Mouse (Mus musculus) stomach, postnatal 0 days (tissue): Measurements from ENCODE around the gene Fbxo42.

Experiments used
- CTCF ChIP-seq: IDR thresholded peaks from 2 replicates; pipeline ENCODE4 v1.5.1; 2016; ENCODE audit warnings: antibody characterized with exemption, low read depth, mild to moderate bottlenecking, moderate library complexity
- EP300 ChIP-seq: optimal IDR thresholded peaks from 2 replicates; pipeline ENCODE3; 2016; ENCODE audit warnings: antibody characterized with exemption

DNA sequence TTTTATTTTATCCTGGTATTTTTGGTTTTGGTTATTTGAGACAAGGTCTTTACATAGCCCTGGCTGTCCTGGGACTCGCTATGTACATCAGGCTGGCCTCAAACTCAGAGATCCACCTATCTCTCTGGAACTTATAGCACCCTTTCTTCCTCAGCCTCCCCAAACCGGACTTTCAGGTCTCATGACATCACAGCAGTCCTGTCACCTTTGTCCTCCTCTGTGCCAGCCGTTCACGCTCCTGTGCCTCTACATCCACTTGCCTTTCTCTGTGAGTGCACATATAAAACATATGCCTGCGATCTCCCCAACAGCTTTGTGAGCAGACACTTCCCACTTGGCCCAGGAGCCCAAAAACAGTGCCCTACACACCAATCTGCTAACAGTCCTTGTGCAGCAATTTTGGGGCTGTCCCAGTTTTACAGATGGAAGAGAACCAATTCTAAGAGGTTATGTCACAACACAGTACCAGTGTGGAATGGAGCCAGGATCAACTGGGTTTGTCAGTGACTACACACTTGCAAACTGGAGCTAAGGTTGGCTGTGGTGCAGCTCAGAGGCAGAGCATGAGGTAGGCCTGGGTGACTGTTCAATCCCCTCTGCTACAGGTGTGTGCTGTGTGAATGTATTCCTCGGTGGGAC lies 16.9 kb upstream of the Fbxo42 start:
- no peak for TF ChIP-seq CTCF
- TF ChIP-seq EP300 = no peak
